Mouse (Mus musculus) liver, postnatal 0 days (tissue): ENCODE measurements around the gene Chd6.

Experiments
- CTCF ChIP-seq: sonication (generic); IDR thresholded peaks from 2 replicates; pipeline ENCODE4 v1.5.1; 2016; ENCODE audit warnings: antibody characterized with exemption, low read depth
- EP300 ChIP-seq: IDR thresholded peaks from 2 replicates; pipeline ENCODE4 v1.6.1; 2016; ENCODE audit warnings: antibody characterized with exemption, low read depth, mild to moderate bottlenecking

DNA sequence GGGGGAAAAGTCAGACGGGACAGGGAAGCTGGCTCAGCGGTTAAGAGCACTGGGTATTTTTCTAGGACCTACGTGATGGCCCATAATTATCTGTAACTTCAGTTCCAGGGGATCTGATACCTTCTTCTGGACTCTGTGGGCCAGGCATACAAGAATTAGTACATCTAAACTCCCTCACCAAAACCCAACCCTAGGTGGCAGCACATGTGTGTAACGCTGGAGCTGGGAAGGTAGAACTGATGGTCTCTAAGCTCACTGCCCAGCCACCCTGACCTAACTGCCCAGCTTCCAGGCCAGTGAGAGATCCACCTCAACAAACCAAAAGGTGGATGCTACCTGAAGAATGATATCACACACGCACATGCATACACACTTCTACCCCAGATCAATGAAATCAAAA is 150.1 kb downstream of the Chd6 start:
- TF ChIP-seq CTCF, result peak; percentile 29
- no peak for TF ChIP-seq EP300
